Mouse (Mus musculus) cerebral cortex, adult 2 months (tissue): Measurements from ENCODE around the gene Rln1.

Experiments
- WGBS: fragments of 180-500 bp; shearing (Covaris S2); methylation state at CpG from one replicate; pipeline ENCODE4 v1.1.7; 2018; 5-methylcytosine and 5-hydroxymethylcytosine counted together

The Rln1 gene

GRCm38 (mm10) chr19:29361468-29362130, 27.1 kb upstream of the Rln1 start:
- under 1% methylated on average over 33 of the region's 33 CpGs for WGBS

- WGBS, result 93% methylated on average over 5 of the region's 5 CpGs
These were observed 25.8 kb upstream of the Rln1 start for GRCm38 (mm10) chr19:29360251-29360650.

- WGBS, result 77% methylated on average over 11 of the region's 11 CpGs
These were observed 21.8 kb upstream of the Rln1 start for GRCm38 (mm10) chr19:29356281-29356680.

- WGBS, result 5% methylated on average over 20 of the region's 20 CpGs
These were observed 20.7 kb upstream of the Rln1 start for GRCm38 (mm10) chr19:29354895-29355877.

- whole genome bisulfite sequencing, result 65% methylated on average over 5 of the region's 5 CpGs
These were observed 16.5 kb upstream of the Rln1 start for GRCm38 (mm10) chr19:29350991-29351390.

GRCm38 (mm10) chr19:29345636-29346035, 11.2 kb upstream of the Rln1 start:
- 60% methylated on average over 6 of the region's 6 CpGs for WGBS

- 88% methylated on average over 6 of the region's 6 CpGs for WGBS
These were observed 7.8 kb upstream of the Rln1 start for GRCm38 (mm10) chr19:29342281-29342680.

- WGBS, result 87% methylated on average over 4 of the region's 4 CpGs
These were observed 6.6 kb upstream of the Rln1 start for GRCm38 (mm10) chr19:29341029-29341428.

GRCm38 (mm10) chr19:29336624-29337023, 2.2 kb upstream of the Rln1 start:
- WGBS, result 90% methylated on average over 2 of the region's 2 CpGs

GRCm38 (mm10) chr19:29326822-29327552, 7.5 kb downstream of the Rln1 start:
- WGBS, result 61% methylated on average over 13 of the region's 13 CpGs

- WGBS, result 72% methylated on average over 4 of the region's 4 CpGs
These were observed 8.1 kb downstream of the Rln1 start for GRCm38 (mm10) chr19:29326396-29326795.

GRCm38 (mm10) chr19:29325852-29326180, 8.7 kb downstream of the Rln1 start:
- WGBS, result 69% methylated on average over 9 of the region's 9 CpGs

- WGBS, result 5% methylated on average over 31 of the region's 31 CpGs
These were observed 9.2 kb downstream of the Rln1 start, which contains the start of gene Insl6 for GRCm38 (mm10) chr19:29325053-29325851. Gene Insl6, minus strand, starts transcription at chr19:29325356.

GRCm38 (mm10) chr19:29323416-29324049, 10.9 kb downstream of the Rln1 start:
- WGBS, result 80% methylated on average over 8 of the region's 8 CpGs

- 66% methylated on average over 7 of the region's 7 CpGs for WGBS
These were observed 21.8 kb downstream of the Rln1 start for GRCm38 (mm10) chr19:29312661-29313060.

GRCm38 (mm10) chr19:29311791-29312190, 22.7 kb downstream of the Rln1 start:
- WGBS, result 68% methylated on average over 8 of the region's 8 CpGs

- WGBS, result 84% methylated on average over 2 of the region's 2 CpGs
These were observed 32.4 kb downstream of the Rln1 start for GRCm38 (mm10) chr19:29302119-29302518.

- 83% methylated on average over 13 of the region's 13 CpGs for WGBS
These were observed 33.6 kb downstream of the Rln1 start for GRCm38 (mm10) chr19:29300919-29301318.

- WGBS, result 96% methylated on average over 1 of the region's 1 CpGs
These were observed 37.1 kb downstream of the Rln1 start for GRCm38 (mm10) chr19:29297366-29297765.

- 59% methylated on average over 2 of the region's 2 CpGs for WGBS
These were observed 39.7 kb downstream of the Rln1 start for GRCm38 (mm10) chr19:29294756-29295155.

- WGBS, result 62% methylated on average over 4 of the region's 4 CpGs
These were observed 41.9 kb downstream of the Rln1 start for GRCm38 (mm10) chr19:29292546-29292945.
